Mouse (Mus musculus) liver, adult 2 months (tissue): ENCODE data around the gene Hydin.

Source experiments
- CTCF ChIP-seq: fragments of 200-500 bp; IDR thresholded peaks from 2 replicates; pipeline ENCODE4 v1.5.1; 2011; ENCODE audit warnings: low read depth, low read length, control low read depth
- POLR2A ChIP-seq: fragments of 200-500 bp; IDR thresholded peaks from 2 replicates; pipeline ENCODE4 v1.6.1; 2011; ENCODE audit warnings: low read length, control low read depth; ENCODE audit not compliant: insufficient read depth; ENCODE audit errors: extremely low read depth

GRCm38 (mm10) chr8:110592641-110593040 is 325.9 kb downstream of the Hydin start:
- TF ChIP-seq POLR2A, result no peak
- TF ChIP-seq CTCF, result no peak
